Mouse (Mus musculus) lung, embryonic 14.5 days (tissue): Measurements from ENCODE around the gene Lyst. TPM values are rescaled to one million over a fixed set of nuclear protein-coding genes. Genes with fewer than 3 reads are reported as not detected.

Source experiments
- ATAC-seq: fragments of 200-750 bp; cut with Nextera tagmentation; 2 replicates; pipeline ENCODE4 v1.8.0; 2017; ENCODE audit warnings: mild to moderate bottlenecking, moderate TSS enrichment, moderate library complexity; ENCODE audit not compliant: insufficient read depth
- DNase-seq: peaks from one replicate; pipeline ENCODE4 v3.0.0-alpha.2; 2015
- H3K27ac ChIP-seq: fragments of 300-500 bp; sonication (generic); 2 replicates; pipeline ENCODE4 v1.5.1; 2014; ENCODE audit warnings: low read depth, mild to moderate bottlenecking, moderate library complexity
- H3K27me3 ChIP-seq: fragments of 300-500 bp; sonication (generic); 2 replicates; pipeline ENCODE4 v1.6.1; 2014; ENCODE audit warnings: low read length, control low read depth; ENCODE audit not compliant: insufficient read depth
- H3K36me3 ChIP-seq: fragments of 300-500 bp; sonication (generic); 2 replicates; pipeline ENCODE4 v1.6.1; 2014; ENCODE audit warnings: control low read depth; ENCODE audit not compliant: insufficient read depth
- H3K4me1 ChIP-seq: fragments of 300-500 bp; sonication (generic); 2 replicates; pipeline ENCODE4 v1.6.1; 2014; ENCODE audit warnings: antibody characterized with exemption, control low read depth; ENCODE audit not compliant: insufficient read depth
- H3K4me2 ChIP-seq: fragments of 300-500 bp; sonication (generic); 2 replicates; pipeline ENCODE4 v1.6.1; 2014; ENCODE audit warnings: mild to moderate bottlenecking
- H3K4me3 ChIP-seq: fragments of 300-500 bp; sonication (generic); 2 replicates; pipeline ENCODE4 v1.5.1; 2014; ENCODE audit warnings: low read depth, low read length
- H3K9ac ChIP-seq: fragments of 300-500 bp; sonication (generic); 2 replicates; pipeline ENCODE4 v1.6.1; 2014
- H3K9me3 ChIP-seq: fragments of 300-500 bp; sonication (generic); 2 replicates; pipeline ENCODE4 v1.6.1; 2016; ENCODE audit warnings: low read depth, low read length, control low read depth
- CTCF ChIP-seq: IDR thresholded peaks from 2 replicates; pipeline ENCODE4 v1.5.1; 2016; ENCODE audit warnings: antibody characterized with exemption, low read depth
- WGBS: fragments of 180-500 bp; shearing (Covaris S2); extraction: QIAGEN DNeasy Blood & Tissue Kit; methylation state at CpG from one replicate; pipeline ENCODE4 v1.1.7; 2014; 5-methylcytosine and 5-hydroxymethylcytosine counted together
- polyA plus RNA-seq: library from polyadenylated mRNA; unstranded; fragments of >200 nt; fragmentation: Nextera tagmentation; extraction: Ambion mirVana; gene quantifications from 2 replicates; pipeline ENCODE4 v1.2.1, GENCODE M21; 2014

The Lyst gene
- polyA plus RNA-seq, 1 experiment from 2014 or later = 5.1 TPM

DNA sequence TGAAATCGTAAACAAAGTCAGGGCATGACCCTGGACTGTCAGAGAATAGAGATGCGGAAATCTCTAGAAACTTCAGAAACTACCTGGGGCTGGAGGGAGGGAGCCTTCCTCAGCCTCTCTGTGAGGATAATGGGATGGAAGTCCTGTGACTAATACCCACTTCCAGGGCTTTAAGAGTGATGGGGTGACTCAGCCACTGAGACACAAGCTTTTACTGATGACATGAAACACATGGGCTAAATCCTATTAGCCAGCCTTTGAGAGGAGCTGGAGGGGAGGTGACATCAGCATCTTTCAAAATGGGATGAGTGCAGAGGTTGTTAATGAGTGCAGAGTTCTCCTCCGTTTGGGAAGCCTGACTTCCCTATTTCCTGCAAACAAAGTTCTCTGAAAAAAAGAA lies 38.2 kb upstream of the Lyst start:
- Histone ChIP-seq H3K9ac (no peak overlapping the region), H3K9me3 (no peaks in the 10 kb centered on the region), H3K4me1 (peaks cover 6% of the 10 kb centered on the region; the same call in 1 of the 2 replicates), H3K36me3 (no peaks in the 10 kb centered on the region), H3K27ac (no peak overlapping the region), H3K4me2 (no peak overlapping the region), H3K27me3 (no peaks in the 10 kb centered on the region), H3K4me3 (no peak overlapping the region)
- DNase-seq = no peak
- ATAC-seq = no peak
- no peak for TF ChIP-seq CTCF
- WGBS = 34% methylated on average over 3 of the region's 3 CpGs

DNA sequence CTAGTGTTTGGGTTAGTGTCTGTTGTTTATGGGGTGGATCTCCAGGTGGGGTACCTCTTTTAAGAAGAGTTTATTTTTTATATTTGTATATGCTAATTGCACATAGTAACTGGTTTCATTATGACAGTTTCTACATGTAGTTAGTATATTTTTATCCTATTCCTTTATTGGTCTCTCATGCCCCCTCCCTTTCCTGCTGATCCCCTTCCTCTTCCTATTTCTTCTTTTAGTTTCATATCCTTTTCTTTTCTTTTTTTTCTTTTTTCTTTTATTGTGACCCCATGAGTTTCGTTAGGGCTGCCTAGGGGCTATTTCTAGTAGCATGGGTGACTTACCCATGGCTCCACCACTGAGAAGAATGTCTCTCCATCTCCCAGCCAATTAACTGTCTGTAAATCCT lies 36.5 kb upstream of the Lyst start:
- H3K9ac ChIP-seq = no peak overlapping the region
- no peak for TF ChIP-seq CTCF
- peaks cover 6% of the 10 kb centered on the region; the same call in 1 of the 2 replicates for H3K4me1 ChIP-seq
- whole genome bisulfite sequencing = 68% methylated on average over 1 of the region's 1 CpGs
- no peak overlapping the region for H3K27ac ChIP-seq
- H3K27me3 ChIP-seq = no peaks in the 10 kb centered on the region
- H3K4me2 ChIP-seq = no peak overlapping the region
- no peaks in the 10 kb centered on the region for H3K9me3 ChIP-seq
- no peak for DNase-seq
- no peaks in the 10 kb centered on the region for H3K36me3 ChIP-seq
- ATAC-seq = no peak
- no peak overlapping the region for H3K4me3 ChIP-seq

DNA sequence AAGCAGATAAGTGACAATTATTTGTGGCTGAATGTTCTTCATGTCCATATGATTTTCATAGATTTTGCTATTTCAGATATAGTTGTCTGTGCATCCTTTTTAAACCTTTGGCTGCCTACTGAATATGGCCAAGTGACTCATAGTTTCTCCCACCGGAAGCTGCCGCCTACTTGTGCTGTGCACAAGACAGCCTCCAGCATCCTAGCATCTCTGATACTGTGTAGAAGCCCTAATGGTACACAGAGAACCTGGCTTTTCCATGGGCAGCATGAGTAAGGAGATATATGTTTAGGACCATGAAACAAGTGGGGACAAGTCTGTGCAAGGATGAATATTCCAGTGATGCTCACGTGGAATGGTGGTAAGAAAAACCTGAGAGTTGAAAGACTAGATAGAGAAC lies 35.0 kb upstream of the Lyst start:
- ATAC-seq (no peak), DNase-seq (no peak)
- H3K27me3 ChIP-seq = no peaks in the 10 kb centered on the region
- no peak overlapping the region for H3K9ac ChIP-seq
- H3K9me3 ChIP-seq = no peaks in the 10 kb centered on the region
- TF ChIP-seq CTCF = no peak
- H3K27ac ChIP-seq = no peak overlapping the region
- H3K4me2 ChIP-seq = no peak overlapping the region
- no peaks in the 10 kb centered on the region for H3K36me3 ChIP-seq
- H3K4me3 ChIP-seq = no peak overlapping the region
- H3K4me1 ChIP-seq = peaks cover under 1% of the 10 kb centered on the region; the same call in 1 of the 2 replicates
- 86% methylated on average over 3 of the region's 3 CpGs for WGBS

DNA sequence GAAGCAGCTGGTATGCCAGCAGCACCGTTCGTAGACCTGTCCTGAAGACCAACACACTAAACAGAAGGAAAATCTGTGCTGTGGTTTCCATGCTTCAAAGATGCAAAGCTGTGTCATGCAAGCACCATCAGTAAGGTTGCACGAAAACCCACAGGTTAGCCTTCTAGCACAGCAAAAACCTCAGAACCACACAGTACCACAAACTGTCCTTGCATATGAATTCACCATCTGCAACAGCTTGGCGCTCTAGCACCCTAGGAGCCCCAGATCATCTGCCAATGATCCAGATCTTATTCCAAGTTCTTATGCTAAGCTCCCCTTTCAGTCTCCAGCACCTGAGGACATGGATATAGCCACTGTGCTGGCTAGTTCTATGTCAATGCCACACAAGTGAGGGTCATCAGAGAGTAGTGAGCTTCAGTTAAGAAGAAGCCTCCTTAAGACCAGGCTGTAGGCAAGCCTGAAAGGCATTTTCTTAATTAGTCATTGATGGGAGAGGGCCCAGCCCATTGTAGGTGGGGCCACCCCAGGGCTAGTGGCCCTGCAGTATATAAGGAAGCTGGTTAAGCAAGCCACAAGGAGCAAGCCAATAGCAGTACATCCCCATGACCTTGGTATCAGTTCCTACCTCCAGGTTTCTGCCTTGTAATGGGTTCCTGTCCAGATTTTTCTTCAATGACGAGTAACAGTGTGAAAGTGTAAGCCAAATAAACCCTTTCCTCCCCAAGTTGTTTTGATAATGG lies 33.0 kb upstream of the Lyst start:
- ATAC-seq (no peak), DNase-seq (no peak)
- H3K36me3 ChIP-seq = no peaks in the 10 kb centered on the region
- H3K4me2 ChIP-seq = no peak overlapping the region
- H3K4me1 ChIP-seq = no peaks in the 10 kb centered on the region
- no peaks in the 10 kb centered on the region for H3K9me3 ChIP-seq
- no peak overlapping the region for H3K9ac ChIP-seq
- H3K4me3 ChIP-seq = no peak overlapping the region
- no peaks in the 10 kb centered on the region for H3K27me3 ChIP-seq
- TF ChIP-seq CTCF = no peak
- H3K27ac ChIP-seq = no peak overlapping the region
- WGBS = 72% methylated on average over 5 of the region's 5 CpGs

DNA sequence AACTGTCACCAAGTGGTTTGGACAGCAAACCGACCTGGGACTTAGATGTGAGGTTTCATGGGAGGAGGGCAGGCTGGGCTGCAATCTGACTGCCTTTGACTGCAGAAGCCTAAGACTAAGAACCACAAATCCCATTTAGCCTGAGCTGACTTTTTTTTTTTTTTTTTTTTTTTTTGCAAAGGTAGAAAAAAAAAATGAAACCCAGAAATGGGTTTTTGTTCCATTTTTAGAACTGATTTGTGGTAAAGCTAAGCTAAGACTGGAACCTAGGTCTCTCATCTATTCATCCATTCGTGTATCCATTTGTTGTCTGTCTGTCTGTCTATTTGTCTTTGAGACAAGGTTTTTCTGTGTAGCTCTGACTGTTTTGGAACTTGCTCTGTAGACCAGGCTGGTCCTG lies 31.9 kb upstream of the Lyst start:
- no peak for DNase-seq
- H3K27ac ChIP-seq = no peak overlapping the region
- no peaks in the 10 kb centered on the region for H3K36me3 ChIP-seq
- WGBS = 32% methylated on average over 2 of the region's 2 CpGs
- H3K4me2 ChIP-seq = no peak overlapping the region
- H3K9me3 ChIP-seq = no peaks in the 10 kb centered on the region
- H3K4me3 ChIP-seq = no peak overlapping the region
- no peaks in the 10 kb centered on the region for H3K4me1 ChIP-seq
- ATAC-seq = no peak
- no peak for TF ChIP-seq CTCF
- no peak overlapping the region for H3K9ac ChIP-seq
- no peaks in the 10 kb centered on the region for H3K27me3 ChIP-seq

DNA sequence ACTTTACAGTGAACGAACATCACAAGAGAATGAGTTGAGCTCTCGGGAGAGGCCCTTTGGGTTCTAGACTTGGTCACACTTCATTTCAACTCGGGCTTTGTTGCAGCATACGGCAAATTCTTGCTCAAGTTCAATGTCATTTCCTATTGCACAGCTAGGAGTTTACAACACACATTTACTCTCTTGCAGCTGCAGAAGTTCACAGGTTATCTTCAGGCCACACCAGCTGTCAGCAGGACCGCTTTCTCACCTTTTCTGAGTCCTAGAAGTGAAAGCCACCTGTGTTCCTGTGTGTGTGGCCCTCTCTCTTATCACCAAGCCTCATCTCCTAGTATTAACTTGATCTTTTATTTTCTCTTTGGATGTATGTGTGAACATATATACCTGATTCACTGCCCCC lies 31.3 kb upstream of the Lyst start:
- H3K4me1 ChIP-seq = no peaks in the 10 kb centered on the region
- no peaks in the 10 kb centered on the region for H3K36me3 ChIP-seq
- WGBS = 34% methylated on average over 5 of the region's 5 CpGs
- H3K9ac ChIP-seq = no peak overlapping the region
- no peak overlapping the region for H3K27ac ChIP-seq
- DNase-seq = no peak
- H3K27me3 ChIP-seq = no peaks in the 10 kb centered on the region
- ATAC-seq = no peak
- no peak overlapping the region for H3K4me3 ChIP-seq
- no peaks in the 10 kb centered on the region for H3K9me3 ChIP-seq
- no peak for TF ChIP-seq CTCF
- no peak overlapping the region for H3K4me2 ChIP-seq

DNA sequence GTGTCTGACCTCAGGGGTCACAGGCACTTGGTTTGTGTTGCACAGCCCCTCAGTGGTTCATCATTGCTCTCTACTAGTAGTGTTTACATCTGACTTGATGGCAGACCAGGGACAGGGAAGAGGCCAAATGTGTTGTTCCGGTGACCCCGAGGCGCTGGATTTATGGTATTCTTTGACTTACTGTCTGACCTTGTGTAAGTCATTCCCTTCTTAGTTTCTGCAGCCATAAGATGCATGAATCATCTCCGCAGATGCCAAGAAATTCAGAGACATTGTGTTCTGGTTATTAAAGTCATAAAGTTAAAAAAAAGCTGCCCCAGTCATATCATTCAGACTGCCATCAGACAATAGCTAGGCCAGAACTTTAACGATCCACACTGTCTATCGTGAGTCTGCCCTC lies 27.6 kb upstream of the Lyst start:
- ATAC-seq (no peak), DNase-seq (no peak)
- H3K4me1 ChIP-seq = no peaks in the 10 kb centered on the region
- no peak for TF ChIP-seq CTCF
- H3K9me3 ChIP-seq = no peaks in the 10 kb centered on the region
- H3K4me2 ChIP-seq = no peak overlapping the region
- 82% methylated on average over 6 of the region's 6 CpGs for WGBS
- H3K27me3 ChIP-seq = no peaks in the 10 kb centered on the region
- no peaks in the 10 kb centered on the region for H3K36me3 ChIP-seq
- H3K9ac ChIP-seq = no peak overlapping the region
- H3K4me3 ChIP-seq = no peak overlapping the region
- H3K27ac ChIP-seq = no peak overlapping the region
